Mouse (Mus musculus): Measurements from ENCODE around the gene Pls3.
A peak's percentile ranks its signal among the peaks of the same experiment; 100 is the strongest.

Gene Pls3

GRCm38 (mm10) chrX:75874332-75875291, at the start of gene Pls3:
TSS of gene Pls3 (minus strand) at chrX:75875182.
- DNase-seq (ENCODE audit: low spot score): peak; percentile 91

DNA sequence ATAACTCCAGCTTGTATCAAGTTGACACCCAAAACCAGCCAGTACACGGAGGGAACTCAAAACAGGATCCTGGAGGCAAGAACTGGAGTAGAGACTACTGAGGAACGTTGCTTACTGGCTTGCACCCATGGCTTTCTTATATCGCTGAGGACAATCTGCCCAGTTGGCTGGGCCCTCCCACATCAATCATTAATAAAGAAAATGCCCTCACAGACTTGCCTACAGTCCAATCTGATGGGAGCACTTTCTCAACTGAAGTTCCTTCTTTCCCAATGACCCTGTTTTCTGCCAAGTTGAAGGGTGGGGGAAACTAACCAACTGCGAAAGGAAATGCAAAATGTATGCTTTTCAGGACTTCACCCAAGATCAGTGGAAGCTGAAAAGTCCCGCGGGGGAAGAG, 20.7 kb upstream of the Pls3 start:
- DNase-seq (ENCODE audit: low spot score): no peak

GRCm38 (mm10) chrX:75875566-75875965, 584 bp upstream of the Pls3 start:
- no peak for DNase-seq (ENCODE audit: low spot score)

DNA sequence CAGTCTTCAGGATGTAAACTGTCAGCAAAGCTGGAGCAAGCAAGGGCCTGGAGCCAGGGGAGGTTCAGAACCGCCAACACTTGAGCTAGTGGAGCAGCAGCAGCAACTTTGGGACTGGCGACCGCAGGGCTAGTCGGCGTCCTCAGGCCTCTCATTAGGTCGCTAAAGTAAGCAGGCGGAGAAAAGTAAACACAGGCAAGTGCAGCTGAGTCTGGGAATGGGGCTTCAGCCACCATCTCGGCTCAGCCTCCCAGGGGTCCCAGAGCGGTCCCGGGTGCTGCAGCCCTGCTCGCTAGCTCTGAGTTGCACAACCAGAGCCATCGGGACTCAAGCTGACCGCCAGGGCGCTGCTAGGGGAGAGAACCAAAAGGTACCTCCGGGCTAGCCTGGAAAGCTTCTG, 1.2 kb downstream of the Pls3 start:
- DNase-seq (ENCODE audit: low spot score): peak; percentile 51

- DNase-seq (ENCODE audit: low spot score): peak; percentile 19
Observed at GRCm38 (mm10) chrX:75873253-75873652, 1.7 kb downstream of the Pls3 start.

- no peak for DNase-seq (ENCODE audit: low spot score)
Observed at GRCm38 (mm10) chrX:75871855-75872254, 3.1 kb downstream of the Pls3 start.

DNA sequence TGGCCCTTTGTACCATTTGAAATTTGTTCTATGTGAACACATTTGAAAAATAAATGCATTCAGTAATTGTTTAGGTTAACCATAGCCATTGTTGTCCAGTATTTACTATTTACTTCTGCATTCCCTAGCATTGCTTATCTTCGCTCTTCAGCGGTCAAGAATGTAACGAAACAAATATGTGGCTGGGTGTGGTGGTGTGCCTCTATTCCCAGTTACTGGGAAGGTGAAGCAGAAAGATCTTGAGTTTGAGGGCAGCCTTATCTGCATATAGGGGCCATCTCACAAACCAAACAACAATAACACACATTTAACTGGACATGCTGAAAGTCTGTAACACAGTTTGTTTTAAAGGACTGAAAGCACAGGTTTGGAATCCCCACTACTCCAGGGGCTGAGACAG, 13.3 kb downstream of the Pls3 start:
- no peak for DNase-seq (ENCODE audit: low spot score)

DNA sequence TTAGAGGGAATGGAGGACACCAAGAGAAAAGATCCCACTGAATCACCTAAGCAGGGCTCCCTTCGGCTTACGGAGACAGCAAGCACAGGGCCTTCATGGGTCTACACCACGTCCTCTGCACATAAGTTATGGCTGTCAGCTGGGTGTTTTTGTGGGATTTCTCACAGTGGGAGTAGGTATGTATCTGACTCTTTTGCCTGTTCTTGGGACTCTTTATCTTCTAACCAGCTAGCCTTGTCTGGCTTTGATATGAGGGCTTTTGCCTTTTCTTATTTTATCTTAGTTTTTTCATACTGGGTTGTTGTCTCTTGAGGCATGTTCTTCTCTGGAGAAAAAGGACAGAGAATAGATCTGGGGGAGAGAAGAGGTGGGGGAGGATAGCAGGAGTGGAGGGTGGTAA, 20.7 kb downstream of the Pls3 start:
- DNase-seq (ENCODE audit: low spot score): no peak

DNA sequence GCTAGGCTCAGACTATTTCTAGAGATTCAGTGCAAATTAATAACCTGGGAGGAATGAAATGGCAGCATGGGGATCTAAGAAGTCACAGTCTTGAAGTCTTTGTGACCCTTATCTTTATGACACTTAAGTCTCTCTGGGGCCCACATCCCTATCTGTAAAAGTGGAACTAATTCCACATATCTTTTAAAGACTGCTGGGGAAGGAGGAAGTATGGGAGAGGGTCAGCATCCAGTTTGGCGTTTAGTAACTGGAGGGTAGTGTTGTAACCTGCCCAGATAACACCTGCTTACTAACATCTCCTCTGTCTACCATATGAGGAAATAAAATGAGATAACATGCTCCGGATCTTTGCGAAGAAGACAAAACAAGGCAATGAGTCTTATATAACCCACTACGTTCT, 30.7 kb downstream of the Pls3 start:
- no peak for DNase-seq (ENCODE audit: low spot score)

DNA sequence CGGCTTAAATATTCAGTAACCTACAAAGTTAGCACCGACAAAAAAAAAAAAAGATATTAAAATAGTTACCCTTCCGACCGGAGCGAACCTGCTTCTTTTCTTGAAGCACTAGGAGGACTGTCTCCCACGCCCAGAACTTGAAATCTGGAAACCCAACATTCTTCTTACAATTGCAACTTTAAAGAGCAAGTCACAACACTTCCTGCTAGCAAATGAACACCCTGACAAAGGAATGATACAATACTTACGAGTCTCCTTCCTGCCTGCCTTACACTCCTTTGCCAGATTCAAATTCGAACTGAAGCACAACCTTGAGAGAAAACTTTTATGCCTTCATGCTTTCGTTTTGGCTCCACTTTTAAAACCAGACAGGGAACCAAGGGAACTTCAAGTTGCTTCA, 32.1 kb downstream of the Pls3 start:
- DNase-seq (ENCODE audit: low spot score): no peak

- no peak for DNase-seq (ENCODE audit: low spot score)
Observed at GRCm38 (mm10) chrX:75842120-75842519, 32.9 kb downstream of the Pls3 start.

DNA sequence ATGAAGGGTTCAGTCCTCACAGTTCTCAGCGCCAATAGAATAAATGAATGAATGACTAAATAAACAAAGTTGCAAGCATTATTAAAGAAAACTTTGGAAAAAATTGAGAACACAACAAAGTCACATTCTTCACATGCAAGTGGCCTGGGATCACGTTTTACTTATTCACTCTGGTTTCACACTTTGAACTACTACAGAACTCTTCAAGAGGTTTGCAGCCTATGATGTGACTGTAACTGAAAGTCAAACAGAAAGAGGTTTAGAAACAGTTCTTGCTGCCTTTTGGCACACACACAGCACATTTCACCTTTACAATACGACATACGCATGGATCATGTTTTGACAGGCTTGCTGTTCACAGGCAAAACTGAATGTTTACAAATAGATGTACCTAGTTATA, 34.7 kb downstream of the Pls3 start:
- DNase-seq (ENCODE audit: low spot score): no peak

- DNase-seq (ENCODE audit: low spot score): no peak
Observed at GRCm38 (mm10) chrX:75834836-75835235, 40.1 kb downstream of the Pls3 start.

DNA sequence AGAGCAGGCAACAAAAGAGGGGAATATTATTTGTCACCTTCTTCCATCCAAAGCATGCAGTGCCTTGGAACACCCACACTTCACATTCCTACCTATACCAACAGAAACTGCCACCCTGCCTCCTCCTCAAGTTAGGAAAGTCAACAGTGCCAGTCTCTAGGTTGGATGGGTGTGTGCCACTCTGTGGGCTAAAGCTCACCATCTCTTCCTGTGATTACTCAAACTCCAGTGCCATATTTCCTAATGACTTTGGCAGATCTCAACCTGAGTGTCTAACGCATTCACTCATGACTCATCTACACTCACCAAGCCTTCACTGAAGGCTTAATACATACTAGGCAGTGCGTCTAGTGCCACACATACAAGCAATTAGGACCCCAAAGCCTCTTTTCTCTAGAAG, 40.7 kb downstream of the Pls3 start:
- no peak for DNase-seq (ENCODE audit: low spot score)

- DNase-seq (ENCODE audit: low spot score): no peak
Observed at GRCm38 (mm10) chrX:75833006-75833641, 41.9 kb downstream of the Pls3 start.

DNA sequence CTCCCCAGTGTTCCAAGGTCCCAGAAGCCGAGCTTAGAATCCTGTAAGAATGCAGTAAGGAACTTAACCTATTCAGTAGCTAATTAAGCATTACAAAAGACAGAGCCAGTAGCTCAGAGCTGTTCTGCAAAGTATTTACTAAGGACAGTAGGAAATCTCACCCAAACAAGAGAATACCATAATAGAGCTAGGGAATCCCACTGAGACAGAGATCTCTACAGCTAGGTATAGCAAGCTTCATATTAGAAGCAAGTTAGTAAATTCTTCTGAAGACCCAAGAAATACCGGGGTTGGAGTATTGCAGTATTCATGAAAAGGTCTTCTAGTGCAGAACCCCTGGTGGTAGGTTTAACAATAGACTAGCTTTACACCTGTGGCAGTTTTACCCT, 45.1 kb downstream of the Pls3 start:
- no peak for DNase-seq (ENCODE audit: low spot score)

DNA sequence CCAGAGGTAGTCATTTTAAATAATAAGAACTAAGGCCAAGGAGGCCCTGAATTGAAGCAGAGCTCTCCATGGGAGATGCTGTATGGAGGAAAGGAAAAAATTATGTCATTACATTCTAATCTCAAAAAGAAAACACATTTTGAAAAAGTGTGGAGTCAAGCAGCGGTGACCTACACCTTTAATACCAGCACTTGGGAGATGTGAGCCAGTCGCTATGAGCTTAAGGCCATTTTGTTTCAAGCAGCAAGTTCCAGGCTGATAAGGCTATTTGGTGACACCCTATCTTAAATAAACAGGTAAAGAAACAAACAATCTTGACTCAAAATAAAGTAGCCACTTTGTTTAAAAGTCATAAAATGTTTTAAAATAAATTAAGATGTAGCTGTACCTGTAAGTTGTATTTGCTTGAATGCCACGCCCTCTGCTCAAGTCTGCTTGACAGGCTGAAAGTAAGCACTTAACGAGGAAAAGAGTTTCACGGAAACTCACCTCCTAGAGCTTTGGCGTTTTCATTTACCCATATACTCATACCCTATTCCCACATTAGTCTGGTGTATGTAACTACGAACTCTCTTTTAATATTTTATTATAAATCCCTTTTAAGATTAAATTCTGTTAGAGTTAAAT, 45.6 kb downstream of the Pls3 start:
- DNase-seq (ENCODE audit: low spot score): no peak

GRCm38 (mm10) chrX:75818647-75819271, 56.2 kb downstream of the Pls3 start:
- peak; percentile 4 for DNase-seq (ENCODE audit: low spot score)

GRCm38 (mm10) chrX:75814958-75815357, 60.0 kb downstream of the Pls3 start:
- no peak for DNase-seq (ENCODE audit: low spot score)

GRCm38 (mm10) chrX:75814123-75814522, 60.9 kb downstream of the Pls3 start:
- DNase-seq (ENCODE audit: low spot score): no peak

DNA sequence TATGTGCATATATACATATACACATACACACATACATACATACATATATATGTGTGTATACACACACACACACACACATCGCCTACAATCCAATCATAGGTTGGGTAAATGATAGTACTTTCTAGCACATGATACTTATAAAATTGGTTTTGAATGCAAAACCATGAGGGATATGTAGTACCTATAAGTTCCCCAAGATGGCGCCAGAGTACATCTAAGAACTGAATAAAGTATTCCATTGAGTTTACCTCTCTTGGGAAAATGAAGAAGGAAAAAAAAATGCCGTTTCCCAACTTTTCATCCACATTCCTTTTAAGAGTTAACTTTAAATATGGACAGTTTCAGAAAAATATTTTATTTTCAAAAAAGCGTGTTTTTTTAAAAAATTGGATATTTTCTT, 78.4 kb downstream of the Pls3 start:
- DNase-seq (ENCODE audit: low spot score): peak; percentile 78

DNA sequence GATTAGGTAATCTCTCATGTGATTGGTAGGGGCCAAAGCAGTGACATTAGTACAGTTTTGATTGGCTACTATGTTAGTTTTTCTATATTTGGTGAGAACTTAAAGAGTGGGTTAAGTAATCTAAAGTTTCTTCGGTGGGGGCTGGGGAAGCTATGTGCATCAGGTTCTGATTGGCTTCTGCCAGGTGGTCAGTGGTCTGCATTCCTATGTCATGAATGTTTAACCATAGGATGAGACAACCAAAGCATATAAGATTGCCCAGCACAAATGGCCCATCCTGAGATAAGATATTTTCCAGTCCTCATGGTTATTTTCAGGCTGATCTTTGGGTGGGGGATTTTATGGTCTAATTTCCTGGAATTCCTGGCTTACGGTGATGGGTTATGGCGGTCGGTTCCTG, 95.2 kb downstream of the Pls3 start:
- DNase-seq (ENCODE audit: low spot score): no peak

- DNase-seq (ENCODE audit: low spot score): no peak
Observed at GRCm38 (mm10) chrX:75777461-75777860, 97.5 kb downstream of the Pls3 start.
